Mouse (Mus musculus) liver, adult 2 months (tissue): ENCODE measurements around the gene Tent4a.

Source experiments
- CTCF ChIP-seq: fragments of 200-500 bp; IDR thresholded peaks from 2 replicates; pipeline ENCODE4 v1.5.1; 2011; ENCODE audit warnings: low read depth, low read length, control low read depth
- POLR2A ChIP-seq: fragments of 200-500 bp; IDR thresholded peaks from 2 replicates; pipeline ENCODE4 v1.6.1; 2011; ENCODE audit warnings: low read length, control low read depth; ENCODE audit not compliant: insufficient read depth; ENCODE audit errors: extremely low read depth

- TF ChIP-seq CTCF: no peak
- TF ChIP-seq POLR2A: no peak
These were observed 76.0 kb downstream of the Tent4a start for GRCm38 (mm10) chr13:69458461-69458860.
